Mouse (Mus musculus) kidney, postnatal 14 days (tissue): ENCODE results near the gene Zc3h7a.
"Not testable (repeated sequence)": the region's sequence is repeated elsewhere in the genome, so short reads cannot be mapped to it uniquely, and the experiment has no call there.

Source experiments
- DNase-seq: peaks from one replicate; pipeline ENCODE4 v3.0.0; 2022; ENCODE audit warnings: mixed read lengths

Zc3h7a gene

GRCm38 (mm10) chr16:11176208-11176883, at the start of gene Zc3h7a:
TSS of gene Zc3h7a (minus strand) at chr16:11176393.
- DNase-seq, result peak; percentile 95

GRCm38 (mm10) chr16:11217801-11218200, 41.6 kb upstream of the Zc3h7a start:
- no peak for DNase-seq

- DNase-seq, result no peak
Observed at GRCm38 (mm10) chr16:11203600-11204390, 27.6 kb upstream of the Zc3h7a start.

DNA sequence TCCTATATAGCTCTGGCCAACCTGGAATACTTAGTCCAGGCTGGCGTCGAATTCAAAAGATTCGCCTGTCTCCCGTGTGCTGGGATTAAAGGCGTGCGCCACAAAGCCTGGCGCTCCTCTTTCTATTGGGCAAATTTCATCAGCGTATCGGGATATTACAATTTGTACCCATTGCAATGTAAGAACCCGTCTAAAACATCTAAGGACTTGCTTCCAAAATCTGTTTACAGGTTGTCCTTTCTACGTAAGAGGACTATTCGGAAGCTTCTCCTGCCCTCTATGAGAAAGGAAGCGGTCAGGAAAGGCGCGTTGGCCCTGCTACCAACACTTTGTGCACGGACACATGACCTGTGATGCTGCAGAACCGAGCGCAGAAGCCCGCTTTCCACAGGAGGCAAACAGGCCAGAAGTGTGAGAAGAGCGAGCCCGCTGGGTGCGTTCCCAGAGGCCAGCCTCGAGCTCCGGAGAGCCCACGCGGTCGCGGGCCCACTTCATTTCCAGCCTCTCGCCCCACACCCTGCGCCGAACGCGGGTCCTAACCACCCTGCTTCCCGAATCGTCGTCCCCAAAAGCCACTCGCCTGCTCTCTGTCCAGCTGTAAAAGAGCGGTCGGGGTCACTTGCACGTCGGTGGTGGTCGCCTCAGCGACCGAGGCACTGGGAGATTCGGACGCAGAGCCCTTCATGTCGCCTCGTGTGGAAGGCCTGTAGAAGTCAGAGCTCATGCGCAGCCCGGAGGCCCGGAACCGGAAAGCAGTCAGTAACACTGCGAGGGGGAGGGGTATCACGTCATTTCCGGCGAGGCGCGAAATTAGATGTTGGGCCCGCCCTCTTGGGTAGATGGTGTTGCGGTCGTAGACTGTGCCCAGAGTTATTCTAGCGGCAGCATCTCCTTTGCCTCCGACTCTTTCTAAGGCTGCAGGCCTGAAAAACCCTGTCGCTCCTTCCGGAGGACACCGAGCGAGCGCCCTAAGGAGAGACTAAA, 26.7 kb upstream of the Zc3h7a start, which contains the start of gene Rsl1d1:
Gene Rsl1d1 (minus strand): TSS at position 761 of the 984 bp plus-strand sequence.
- DNase-seq, result peak; percentile 94

- DNase-seq, result no peak
Observed at GRCm38 (mm10) chr16:11201740-11202394, 25.7 kb upstream of the Zc3h7a start.

- DNase-seq, result no peak
Observed at GRCm38 (mm10) chr16:11200247-11200646, 24.1 kb upstream of the Zc3h7a start.

GRCm38 (mm10) chr16:11198467-11198866, 22.3 kb upstream of the Zc3h7a start:
- DNase-seq, result no peak

DNA sequence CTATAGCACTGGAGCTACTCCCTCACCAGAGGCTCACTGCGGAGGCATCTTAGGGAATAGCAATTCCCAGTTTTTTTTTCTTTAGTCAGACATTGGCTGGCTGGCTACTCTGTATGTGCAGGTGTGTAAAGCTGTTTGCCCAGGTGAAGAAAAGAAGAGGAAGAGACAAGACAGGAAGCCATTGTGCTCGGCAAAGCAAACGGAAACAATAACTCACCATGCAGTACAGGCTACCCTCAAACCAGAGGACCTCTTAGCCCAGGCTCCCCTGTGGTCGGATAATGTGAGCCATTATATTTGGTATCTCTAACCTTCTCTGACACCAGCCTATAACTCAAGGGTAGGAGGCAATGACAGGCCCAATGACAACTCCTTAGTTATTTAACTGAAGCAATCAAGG, 20.9 kb upstream of the Zc3h7a start:
- DNase-seq, result no peak

DNA sequence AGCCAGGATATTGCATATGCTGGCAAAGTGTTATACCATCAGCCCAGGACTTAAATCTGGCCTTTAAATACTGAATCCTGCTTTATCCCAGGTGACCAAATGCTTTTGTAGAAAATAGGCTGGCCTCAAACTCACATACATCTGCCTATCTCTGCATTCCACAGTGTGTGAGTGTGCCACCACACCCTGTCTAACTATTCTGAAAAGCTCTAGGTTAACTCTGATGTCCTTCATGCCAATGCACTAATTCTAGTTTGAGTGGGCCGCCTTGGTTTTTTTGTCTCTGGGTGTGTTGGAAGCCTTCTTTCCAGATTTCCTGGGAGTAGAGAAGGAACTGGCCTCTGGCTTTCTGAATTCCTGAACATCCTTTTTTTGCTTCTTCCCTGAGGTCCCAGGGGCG, 17.0 kb upstream of the Zc3h7a start:
- no peak for DNase-seq

GRCm38 (mm10) chr16:11190150-11190549, 14.0 kb upstream of the Zc3h7a start:
- no peak for DNase-seq

DNA sequence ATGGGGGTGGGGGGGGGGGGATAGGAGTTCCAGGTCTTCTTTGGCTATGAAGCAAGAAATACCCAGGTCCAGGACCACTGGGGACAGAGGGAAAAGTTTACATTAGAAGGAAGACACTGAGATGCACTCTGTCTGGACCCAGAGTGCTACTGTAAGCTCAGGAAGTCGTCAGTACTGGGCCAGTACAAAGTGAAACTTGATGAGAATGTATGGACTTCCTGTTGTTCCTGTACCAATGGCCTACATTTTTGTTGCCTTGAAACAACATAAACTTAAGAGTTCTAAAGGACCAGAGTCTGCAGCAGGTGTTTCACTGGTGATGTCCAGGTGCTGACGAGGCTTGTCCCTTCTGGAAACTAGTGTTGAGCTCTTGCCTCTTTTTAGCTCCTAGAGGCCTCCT, 1.2 kb upstream of the Zc3h7a start:
- no peak for DNase-seq

DNA sequence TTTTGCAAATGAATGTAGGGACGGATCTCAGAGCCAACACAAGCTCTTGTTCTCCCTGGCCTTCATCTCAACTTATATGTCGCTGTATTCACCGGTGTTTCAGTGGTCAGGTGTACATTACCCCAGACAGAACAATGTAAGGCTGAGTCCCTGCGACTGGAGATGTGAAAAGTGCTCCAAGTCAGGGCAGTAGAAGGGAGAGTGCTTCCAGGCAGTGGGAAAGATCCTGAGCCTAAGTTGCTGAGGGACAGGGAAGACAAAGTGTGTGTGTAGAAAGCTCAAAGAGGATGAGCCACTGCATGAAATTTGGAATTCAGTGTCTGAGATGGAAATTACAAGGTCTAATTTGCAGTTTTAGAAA, 671 bp upstream of the Zc3h7a start:
- DNase-seq, result no peak

DNA sequence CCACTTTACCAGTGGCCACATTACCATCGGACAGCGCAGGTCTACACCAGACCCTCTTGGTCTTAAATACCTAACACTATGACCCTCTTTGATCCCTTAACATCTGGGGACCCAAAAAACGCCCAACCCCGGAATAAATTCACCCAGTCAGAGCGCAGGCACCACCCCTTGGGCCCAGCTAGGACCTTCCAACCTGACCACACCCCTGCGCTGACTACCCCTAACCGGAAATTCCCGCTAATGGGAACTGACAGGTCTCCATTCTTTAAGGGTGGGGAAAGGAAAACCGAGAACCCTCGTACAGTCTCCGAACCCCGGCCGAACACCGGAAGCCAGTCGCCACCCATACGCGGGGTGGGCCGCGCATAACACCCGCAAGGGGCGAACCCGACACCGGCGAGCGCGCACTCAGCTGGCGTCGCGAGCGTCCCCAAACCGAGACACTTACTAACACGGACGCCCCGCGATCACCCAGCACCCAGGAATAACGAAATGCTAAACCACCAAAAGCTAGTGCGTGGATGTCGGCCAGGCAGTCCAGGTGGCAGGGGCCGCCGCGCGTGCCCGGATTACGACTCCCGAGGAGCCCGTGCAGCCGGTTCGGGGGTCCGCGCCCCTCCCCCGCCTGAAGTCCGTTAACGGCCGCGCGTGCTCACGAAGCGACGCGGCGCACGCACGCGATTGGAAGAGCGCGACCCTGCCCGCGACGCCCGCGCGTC, 545 bp downstream of the Zc3h7a start:
- peak; percentile 78 for DNase-seq

DNA sequence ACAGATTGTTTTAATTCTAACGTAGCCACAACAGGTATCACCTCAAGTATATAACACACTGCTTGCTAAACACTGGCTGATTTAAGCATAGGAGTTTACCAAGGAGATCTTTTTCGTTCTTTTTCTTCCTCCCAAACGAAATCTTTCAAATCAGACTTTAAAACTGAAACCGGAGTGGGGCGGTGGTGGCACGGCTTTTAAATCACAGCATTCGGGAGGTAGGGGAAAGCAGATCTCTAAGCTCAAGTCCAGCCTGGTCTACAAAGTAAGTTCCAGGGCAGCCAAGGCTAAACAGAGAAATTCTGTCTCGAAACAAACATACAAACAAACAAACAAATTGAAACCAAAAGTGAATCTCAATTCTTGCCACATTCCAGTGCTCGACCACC, 1.1 kb downstream of the Zc3h7a start:
- no peak for DNase-seq

- peak; percentile 68 for DNase-seq
Observed at GRCm38 (mm10) chr16:11174671-11175081, 1.5 kb downstream of the Zc3h7a start.

DNA sequence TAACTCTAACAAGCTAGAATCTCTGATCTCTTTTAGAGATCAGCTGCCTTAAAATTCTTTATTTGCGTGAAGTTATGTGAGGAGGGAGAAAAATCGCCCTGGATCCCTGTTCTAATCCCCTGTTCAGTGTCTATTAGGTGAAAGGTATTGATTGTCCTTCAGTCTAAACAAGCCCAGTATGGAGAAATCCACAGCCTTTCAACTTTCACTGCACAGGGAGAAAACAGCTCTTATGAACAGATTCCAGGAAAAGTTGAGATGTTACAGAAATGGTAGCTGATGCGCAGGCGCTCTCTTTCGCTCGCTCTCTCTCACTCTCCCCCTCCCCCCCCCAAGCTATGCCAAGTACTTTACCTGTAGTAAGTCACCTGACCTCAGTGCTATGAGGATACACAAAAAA, 4.5 kb downstream of the Zc3h7a start:
- no peak for DNase-seq

DNA sequence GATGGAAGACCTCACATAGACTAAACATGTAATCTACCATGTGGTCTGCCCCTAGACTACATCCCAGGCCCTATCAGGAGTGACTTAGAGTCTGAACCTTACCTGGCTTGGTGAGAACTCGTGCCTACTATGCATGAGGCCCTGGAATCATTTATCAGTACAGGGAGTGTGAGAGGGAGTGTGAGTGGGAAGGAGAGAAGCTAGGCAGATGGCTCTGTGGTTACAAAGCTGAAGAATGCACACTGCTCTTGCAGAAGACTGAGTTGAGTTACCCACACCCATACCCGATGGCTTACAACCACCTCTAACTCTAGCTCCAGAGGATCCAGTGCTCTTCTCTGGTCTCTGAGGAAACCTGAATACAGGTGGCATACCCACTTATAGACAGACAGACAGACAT, 9.8 kb downstream of the Zc3h7a start:
- DNase-seq, result no peak

DNA sequence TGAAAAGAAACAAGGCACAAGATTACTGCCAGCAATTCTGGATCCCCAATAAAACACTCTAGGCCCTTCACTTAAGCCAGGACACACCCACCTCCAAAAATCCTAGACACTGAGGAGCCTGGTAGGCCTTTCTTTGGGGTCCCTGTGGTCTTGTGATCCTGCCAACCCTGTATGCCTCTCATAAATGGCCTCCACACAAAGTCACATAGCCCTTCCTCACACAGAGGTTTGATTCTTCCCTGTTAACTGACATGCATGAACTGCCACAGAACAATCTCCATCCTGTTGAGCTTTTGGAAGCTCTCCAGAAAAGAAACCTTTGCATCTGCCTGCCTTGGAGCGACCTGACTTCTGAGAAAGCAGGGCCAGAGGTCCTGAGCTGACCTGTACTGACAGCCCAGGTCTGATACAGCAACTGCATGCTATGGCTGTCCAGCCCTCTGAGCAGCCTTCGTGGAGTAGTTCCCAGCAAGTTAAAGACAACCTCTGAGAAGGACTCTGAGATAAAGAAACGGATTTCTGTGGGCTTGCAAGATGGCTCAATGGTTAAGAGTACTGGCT, 11.4 kb downstream of the Zc3h7a start:
- DNase-seq, result peak; percentile 49

GRCm38 (mm10) chr16:11157721-11158120, 18.5 kb downstream of the Zc3h7a start:
- not testable (repeated sequence) for DNase-seq

DNA sequence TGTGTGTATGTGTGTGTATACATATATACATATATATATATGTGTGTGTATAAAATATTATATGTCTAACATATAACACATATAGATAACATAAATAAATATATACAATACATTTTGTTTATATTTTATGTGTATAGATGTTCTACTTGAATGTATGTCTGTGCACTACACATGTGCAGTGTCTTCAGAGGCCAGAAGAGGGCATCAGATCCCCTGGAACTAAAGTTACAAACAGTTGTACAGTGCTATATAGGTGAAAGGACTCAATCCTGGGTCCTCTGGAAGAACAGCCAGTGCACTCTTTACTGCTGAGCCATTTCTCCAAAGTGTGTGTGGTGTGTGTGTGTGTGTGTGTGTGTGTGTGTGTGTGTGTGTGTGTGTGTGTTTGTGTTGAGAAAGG, 21.7 kb downstream of the Zc3h7a start:
- DNase-seq, result no peak

GRCm38 (mm10) chr16:11143706-11144483, 32.3 kb downstream of the Zc3h7a start:
- DNase-seq, result peak; percentile 100
